ENCODE assay signal across 8 mouse cellular contexts in genomic region chr5:100039602-100040142, GRCm38 (mm10). TPM values are rescaled to one million over a fixed set of nuclear protein-coding genes. Genes with fewer than 3 reads are reported as not detected.
DNase-seq lines count a peak whose midpoint lies in the region; ATAC-seq and TF ChIP-seq lines count a peak whose summit lies in the region.

TSS of gene Hnrnpdl (minus strand) at chr5:100039664.
TSS of gene Enoph1 (plus strand) at chr5:100039985.

- under 1% methylated on average over 57 of the region's 57 CpGs for WGBS in forebrain, embryonic 11.5 days
- under 1% methylated on average over 57 of the region's 57 CpGs for WGBS in heart, embryonic 16.5 days
- WGBS in liver, embryonic 16.5 days (ENCODE audit: insufficient replicate concordance): under 1% methylated on average over 57 of the region's 57 CpGs
- WGBS in neural tube, embryonic 13.5 days: under 1% methylated on average over 57 of the region's 57 CpGs

- peaks cover 2% of the 10 kb centered on the region; the same call in 1 of the 2 replicates for H3K4me1 ChIP-seq in forebrain, embryonic 11.5 days (replicated peaks; ENCODE audit: control insufficient read depth, insufficient read depth, low read length)
- H3K4me1 ChIP-seq in heart, embryonic 16.5 days (ENCODE audit: control insufficient read depth, insufficient read depth, low read length): peaks cover 28% of the 10 kb centered on the region
- peaks cover 38% of the 10 kb centered on the region for H3K4me1 ChIP-seq in liver, embryonic 16.5 days (ENCODE audit: control insufficient read depth, low read depth, low read length)
- H3K4me1 ChIP-seq in neural tube, embryonic 13.5 days (replicated peaks): peaks cover 65% of the 10 kb centered on the region
- H3K4me1 ChIP-seq in testis, adult 2 months (ENCODE audit: control insufficient read depth, insufficient read depth, low read length): peaks cover 4% of the 10 kb centered on the region

- peak within 1 kb of the TSS; percentile 100 for H3K9ac ChIP-seq in forebrain, embryonic 11.5 days (ENCODE audit: low read length)
- peak within 1 kb of the TSS; percentile 99 for H3K9ac ChIP-seq in heart, embryonic 16.5 days (ENCODE audit: low read length)
- peak within 1 kb of the TSS; percentile 89 for H3K9ac ChIP-seq in liver, embryonic 16.5 days (ENCODE audit: low read depth, low read length)
- peak within 1 kb of the TSS; percentile 99 for H3K9ac ChIP-seq in neural tube, embryonic 13.5 days

- H3K27ac ChIP-seq in forebrain, embryonic 11.5 days (ENCODE audit: low read depth, low read length): peak within 1 kb of the TSS; percentile 99
- H3K27ac ChIP-seq in heart, embryonic 16.5 days (ENCODE audit: low read length): peak within 1 kb of the TSS; percentile 98
- peak within 1 kb of the TSS; percentile 87 for H3K27ac ChIP-seq in liver, embryonic 16.5 days (ENCODE audit: low read length)
- peak within 1 kb of the TSS; percentile 99 for H3K27ac ChIP-seq in neural tube, embryonic 13.5 days (replicated peaks)
- peak within 1 kb of the TSS; percentile 98 for H3K27ac ChIP-seq in testis, adult 2 months (ENCODE audit: control insufficient read depth, insufficient read depth, low read depth, low read length)

- DNase-seq in CD8-positive naive resting alpha-beta T cell, adult 2 months (ENCODE audit: low read depth in 2 of 2, low spot score in 2 of 2): peak; percentile 87 to 91
- peak; percentile 87 for DNase-seq in c-Kit-positive CD71-negative TER-119-negative erythroid progenitor cells, embryonic 14.5 days (ENCODE audit: low read depth)
- peak; percentile 99 for DNase-seq in forebrain, embryonic 11.5 days (ENCODE audit: low spot score)
- DNase-seq in kidney, postnatal 4 days: peak; percentile 94 to 97

- H3K27me3 ChIP-seq in forebrain, embryonic 11.5 days (ENCODE audit: control insufficient read depth, insufficient read depth, low read length): no peaks in the 10 kb centered on the region
- H3K27me3 ChIP-seq in heart, embryonic 16.5 days (ENCODE audit: control insufficient read depth, insufficient read depth, low read length): no peaks in the 10 kb centered on the region
- H3K27me3 ChIP-seq in liver, embryonic 16.5 days (ENCODE audit: control insufficient read depth, insufficient read depth, low read depth, low read length): no peaks in the 10 kb centered on the region
- no peaks in the 10 kb centered on the region for H3K27me3 ChIP-seq in neural tube, embryonic 13.5 days
- H3K27me3 ChIP-seq in testis, adult 2 months (ENCODE audit: control insufficient read depth, insufficient read depth, low read length): no peaks in the 10 kb centered on the region

- H3K4me3 ChIP-seq in forebrain, embryonic 11.5 days (ENCODE audit: low read depth, low read length): peak within 1 kb of the TSS; percentile 99
- peak within 1 kb of the TSS; percentile 81 for H3K4me3 ChIP-seq in heart, embryonic 16.5 days (ENCODE audit: low read length)
- peak within 1 kb of the TSS; percentile 93 for H3K4me3 ChIP-seq in liver, embryonic 16.5 days (ENCODE audit: low read depth, low read length)
- peak within 1 kb of the TSS; percentile 94 for H3K4me3 ChIP-seq in neural tube, embryonic 13.5 days
- peak within 1 kb of the TSS; percentile 96 for H3K4me3 ChIP-seq in testis, adult 2 months (ENCODE audit: control insufficient read depth, low read depth, low read length)

- peaks cover 5% of the 10 kb centered on the region for H3K36me3 ChIP-seq in forebrain, embryonic 11.5 days (ENCODE audit: control insufficient read depth, insufficient read depth, low read length)
- H3K36me3 ChIP-seq in heart, embryonic 16.5 days (ENCODE audit: control insufficient read depth, insufficient read depth): peaks cover 7% of the 10 kb centered on the region
- peaks cover 17% of the 10 kb centered on the region for H3K36me3 ChIP-seq in liver, embryonic 16.5 days (ENCODE audit: control insufficient read depth, insufficient read depth)
- peaks cover 19% of the 10 kb centered on the region for H3K36me3 ChIP-seq in neural tube, embryonic 13.5 days
- H3K36me3 ChIP-seq in testis, adult 2 months (ENCODE audit: control insufficient read depth, insufficient read depth, low read length): peaks cover 3% of the 10 kb centered on the region

- peak; percentile 61; the same call in 1 of the 2 replicates for TF ChIP-seq POLR2A in testis, adult 2 months (IDR thresholded peaks at IDR 0.05; ENCODE audit: control insufficient read depth, low read depth, low read length)

- no peaks in the 10 kb centered on the region for H3K9me3 ChIP-seq in forebrain, embryonic 11.5 days (ENCODE audit: control insufficient read depth, low read length)
- H3K9me3 ChIP-seq in heart, embryonic 16.5 days (replicated peaks; ENCODE audit: control insufficient read depth, low read length): no peaks in the 10 kb centered on the region
- H3K9me3 ChIP-seq in liver, embryonic 16.5 days (replicated peaks; ENCODE audit: control insufficient read depth, low read length): no peaks in the 10 kb centered on the region
- H3K9me3 ChIP-seq in neural tube, embryonic 13.5 days: no peaks in the 10 kb centered on the region

- peak within 1 kb of the TSS; percentile 71 for H3K4me2 ChIP-seq in forebrain, embryonic 11.5 days (ENCODE audit: low read depth, low read length, severe bottlenecking)
- H3K4me2 ChIP-seq in heart, embryonic 16.5 days (ENCODE audit: low read depth, low read length): peak within 1 kb of the TSS; percentile 96
- peak within 1 kb of the TSS; percentile 98 for H3K4me2 ChIP-seq in liver, embryonic 16.5 days (ENCODE audit: low read depth, low read length)
- peak within 1 kb of the TSS; percentile 99 for H3K4me2 ChIP-seq in neural tube, embryonic 13.5 days

- no peak for TF ChIP-seq CTCF in testis, adult 2 months (IDR thresholded peaks at IDR 0.05; ENCODE audit: control insufficient read depth, insufficient read depth, insufficient replicate concordance, low read depth, low read length)

- ATAC-seq in forebrain, embryonic 11.5 days (replicated peaks; ENCODE audit: low FRiP score): peak; percentile 89
- peak; percentile 83 for ATAC-seq in heart, embryonic 16.5 days (replicated peaks; ENCODE audit: extremely low read depth, insufficient read depth, low FRiP score)
- peak; percentile 77 for ATAC-seq in liver, embryonic 16.5 days (ENCODE audit: low read depth)
- ATAC-seq in neural tube, embryonic 13.5 days (ENCODE audit: low read depth): peak; percentile 88

RNA-seq across cellular contexts. Expression of gene Hnrnpdl, which starts in this region (rescaled TPM):
- polyA plus RNA-seq in forebrain, embryonic 11.5 days (2014; fragmentation: Nextera tagmentation; extraction: Ambion mirVana): 296 and 314 TPM in 2 replicates
- polyA plus RNA-seq in heart, embryonic 16.5 days (2015; fragmentation: Nextera tagmentation; extraction: Ambion mirVana): 80.8 and 86.0 TPM in 2 replicates
- polyA plus RNA-seq in liver, embryonic 16.5 days (2015; fragmentation: Nextera tagmentation; extraction: Ambion mirVana): 37.8 and 40.5 TPM in 2 replicates
- 211 and 214 TPM in 2 replicates for polyA plus RNA-seq in neural tube, embryonic 13.5 days (2015; fragmentation: Nextera tagmentation; extraction: Ambion mirVana)
- 25.7 and 25.9 TPM in 2 replicates for polyA plus RNA-seq in testis, adult 2 months (2012; rRNA removed)

RNA-seq across cellular contexts. Expression of gene Enoph1, which starts in this region (rescaled TPM):
- 50.5 and 53.1 TPM in 2 replicates for polyA plus RNA-seq in forebrain, embryonic 11.5 days (2014; fragmentation: Nextera tagmentation; extraction: Ambion mirVana)
- 28.2 and 29.5 TPM in 2 replicates for polyA plus RNA-seq in heart, embryonic 16.5 days (2015; fragmentation: Nextera tagmentation; extraction: Ambion mirVana)
- polyA plus RNA-seq in liver, embryonic 16.5 days (2015; fragmentation: Nextera tagmentation; extraction: Ambion mirVana): 14.0 and 15.5 TPM in 2 replicates
- polyA plus RNA-seq in neural tube, embryonic 13.5 days (2015; fragmentation: Nextera tagmentation; extraction: Ambion mirVana): 38.9 and 42.9 TPM in 2 replicates
- polyA plus RNA-seq in testis, adult 2 months (2012; rRNA removed): 29.9 and 31.8 TPM in 2 replicates

Comparison
In these comparisons a context has a peak if more than half of its experiments do, and no peak if none do; other contexts are left out.
1. Peak in every context shown above with its lines: DNase-seq, ATAC-seq, H3K4me3 ChIP-seq and H3K27ac ChIP-seq.